Mouse (Mus musculus) forebrain, embryonic 12.5 days (tissue): ENCODE measurements around the gene Rdm1. TPM values are rescaled to one million over a fixed set of nuclear protein-coding genes. Genes with fewer than 3 reads are reported as not detected.
"Not testable (repeated sequence)": the region's sequence is repeated elsewhere in the genome, so short reads cannot be mapped to it uniquely, and the experiment has no call there.

Experiments used
- ATAC-seq: fragments of 200-750 bp; cut with Nextera tagmentation; 2 replicates; pipeline ENCODE4 v1.8.0; 2017; ENCODE audit warnings: moderate TSS enrichment; ENCODE audit not compliant: low FRiP score
- H3K27ac ChIP-seq: fragments of 300-500 bp; sonication (generic); 2 replicates; pipeline ENCODE4 v1.5.1; 2016; ENCODE audit warnings: mild to moderate bottlenecking
- H3K27me3 ChIP-seq: fragments of 300-500 bp; sonication (generic); 2 replicates; pipeline ENCODE4 v1.6.1; 2016; ENCODE audit warnings: mild to moderate bottlenecking
- H3K36me3 ChIP-seq: fragments of 300-500 bp; sonication (generic); replicated peaks from 2 replicates; pipeline ENCODE4 v1.6.1; 2016; ENCODE audit warnings: mild to moderate bottlenecking
- H3K4me1 ChIP-seq: fragments of 300-500 bp; sonication (generic); 2 replicates; pipeline ENCODE4 v1.6.1; 2016
- H3K4me2 ChIP-seq: fragments of 300-500 bp; sonication (generic); 2 replicates; pipeline ENCODE4 v1.6.1; 2016; ENCODE audit warnings: mild to moderate bottlenecking, moderate library complexity
- H3K4me3 ChIP-seq: fragments of 300-500 bp; sonication (generic); replicated peaks from 2 replicates; pipeline ENCODE4 v1.5.1; 2016; ENCODE audit warnings: mild to moderate bottlenecking
- H3K9ac ChIP-seq: fragments of 300-500 bp; sonication (generic); 2 replicates; pipeline ENCODE4 v1.6.1; 2016; ENCODE audit warnings: mild to moderate bottlenecking
- H3K9me3 ChIP-seq: fragments of 300-500 bp; sonication (generic); 2 replicates; pipeline ENCODE4 v1.6.1; 2016
- WGBS: fragments of 180-500 bp; shearing (Covaris S2); methylation state at CpG from one replicate; pipeline ENCODE4 v1.1.7; 2016; 5-methylcytosine and 5-hydroxymethylcytosine counted together
- polyA plus RNA-seq: library from polyadenylated mRNA; unstranded; fragments of >200 nt; fragmentation: Nextera tagmentation; extraction: Ambion mirVana; gene quantifications from 2 replicates; pipeline ENCODE4 v1.2.1, GENCODE M21; 2016

Rdm1 gene
- 50.9 and 58.5 TPM in 2 replicates for polyA plus RNA-seq

GRCm38 (mm10) chr11:101626995-101627856 is at the start of gene Rdm1:
Gene Rdm1 (plus strand): TSS chr11:101627195.
- under 1% methylated on average over 34 of the region's 34 CpGs for WGBS
- peak within 1 kb of the TSS; percentile 97 for H3K27ac ChIP-seq
- peaks cover 4% of the 10 kb centered on the region; the same call in 1 of the 2 replicates for H3K36me3 ChIP-seq
- H3K4me3 ChIP-seq, result peak within 1 kb of the TSS; percentile 57
- H3K4me1 ChIP-seq, result peaks cover 9% of the 10 kb centered on the region
- H3K4me2 ChIP-seq, result peak within 1 kb of the TSS; percentile 90
- H3K27me3 ChIP-seq, result no peaks in the 10 kb centered on the region
- H3K9ac ChIP-seq, result peak within 1 kb of the TSS; percentile 80
- no peaks in the 10 kb centered on the region for H3K9me3 ChIP-seq
- peak; percentile 89 for ATAC-seq

- no peak for ATAC-seq
Measured at GRCm38 (mm10) chr11:101581081-101581764, 45.8 kb upstream of the Rdm1 start.

GRCm38 (mm10) chr11:101582054-101583035 is 44.6 kb upstream of the Rdm1 start, which contains the start of gene Tmem106a:
Gene Tmem106a (plus strand): TSS chr11:101582242.
- Histone ChIP-seq H3K36me3 (peaks cover 38% of the 10 kb centered on the region), H3K4me1 (peaks cover 12% of the 10 kb centered on the region), H3K4me3 (peak within 1 kb of the TSS; percentile 38), H3K27me3 (no peaks in the 10 kb centered on the region), H3K9ac (peak within 1 kb of the TSS; percentile 44; the same call in 1 of the 2 replicates), H3K27ac (no peak within 1 kb of the TSS), H3K4me2 (peak within 1 kb of the TSS; percentile 58), H3K9me3 (no peaks in the 10 kb centered on the region)
- whole genome bisulfite sequencing, result 21% methylated on average over 30 of the region's 31 CpGs
- no peak for ATAC-seq

More at GRCm38 (mm10) chr11:101581081-101581764, 45.8 kb upstream of the Rdm1 start:
- H3K9ac ChIP-seq, result no peak overlapping the region
- H3K4me2 ChIP-seq, result no peak overlapping the region
- H3K27ac ChIP-seq, result no peak overlapping the region
- H3K36me3 ChIP-seq, result peaks cover 50% of the 10 kb centered on the region
- H3K4me3 ChIP-seq, result no peak overlapping the region
- H3K4me1 ChIP-seq, result peaks cover 12% of the 10 kb centered on the region
- no peaks in the 10 kb centered on the region for H3K9me3 ChIP-seq
- no peaks in the 10 kb centered on the region for H3K27me3 ChIP-seq
- WGBS, result 84% methylated on average over 6 of the region's 6 CpGs

GRCm38 (mm10) chr11:101583205-101583604 is 43.8 kb upstream of the Rdm1 start:
- no peak overlapping the region for H3K9ac ChIP-seq
- no peaks in the 10 kb centered on the region for H3K27me3 ChIP-seq
- ATAC-seq, result no peak
- H3K4me3 ChIP-seq, result no peak overlapping the region
- WGBS, result 91% methylated on average over 2 of the region's 2 CpGs
- H3K36me3 ChIP-seq, result peaks cover 30% of the 10 kb centered on the region
- H3K9me3 ChIP-seq, result no peaks in the 10 kb centered on the region
- H3K27ac ChIP-seq, result no peak overlapping the region
- H3K4me2 ChIP-seq, result no peak overlapping the region
- peaks cover 12% of the 10 kb centered on the region for H3K4me1 ChIP-seq

- peaks cover 12% of the 10 kb centered on the region for H3K4me1 ChIP-seq
- peaks cover 13% of the 10 kb centered on the region for H3K36me3 ChIP-seq
- WGBS, result 94% methylated on average over 1 of the region's 1 CpGs
- not testable (repeated sequence) for H3K9me3 ChIP-seq, H3K4me2 ChIP-seq, H3K27me3 ChIP-seq, ATAC-seq, H3K4me3 ChIP-seq, H3K27ac ChIP-seq, H3K9ac ChIP-seq
Measured at GRCm38 (mm10) chr11:101585031-101585430, 42.0 kb upstream of the Rdm1 start.

- Histone ChIP-seq H3K4me1 (peaks cover 12% of the 10 kb centered on the region), H3K27me3 (no peaks in the 10 kb centered on the region), H3K36me3 (peaks cover 6% of the 10 kb centered on the region; the same call in 1 of the 2 replicates), H3K27ac (no peak overlapping the region), H3K4me3 (no peak overlapping the region), H3K9ac (no peak overlapping the region), H3K4me2 (no peak overlapping the region), H3K9me3 (no peaks in the 10 kb centered on the region)
- 82% methylated on average over 4 of the region's 4 CpGs for WGBS
- no peak for ATAC-seq
Measured at GRCm38 (mm10) chr11:101585805-101586204, 41.2 kb upstream of the Rdm1 start.

GRCm38 (mm10) chr11:101587676-101588075 is 39.3 kb upstream of the Rdm1 start:
- Histone ChIP-seq H3K9me3 (no peaks in the 10 kb centered on the region), H3K27me3 (no peaks in the 10 kb centered on the region), H3K4me1 (no peaks in the 10 kb centered on the region), H3K36me3 (peaks cover 3% of the 10 kb centered on the region; the same call in 1 of the 2 replicates), H3K4me3 (no peak overlapping the region), H3K27ac (no peak overlapping the region), H3K9ac (no peak overlapping the region), H3K4me2 (no peak overlapping the region)
- WGBS, result 93% methylated on average over 10 of the region's 10 CpGs
- ATAC-seq, result no peak

- H3K4me1 ChIP-seq, result no peaks in the 10 kb centered on the region
- H3K27ac ChIP-seq, result no peak overlapping the region
- no peak overlapping the region for H3K9ac ChIP-seq
- no peak overlapping the region for H3K4me2 ChIP-seq
- H3K36me3 ChIP-seq, result no peaks in the 10 kb centered on the region
- ATAC-seq, result no peak
- no peak overlapping the region for H3K4me3 ChIP-seq
- H3K9me3 ChIP-seq, result no peaks in the 10 kb centered on the region
- H3K27me3 ChIP-seq, result no peaks in the 10 kb centered on the region
- WGBS, result 90% methylated on average over 7 of the region's 7 CpGs
Measured at GRCm38 (mm10) chr11:101588868-101589267, 38.1 kb upstream of the Rdm1 start.

GRCm38 (mm10) chr11:101589444-101589843 is 37.6 kb upstream of the Rdm1 start:
- no peak overlapping the region for H3K4me2 ChIP-seq
- no peak overlapping the region for H3K27ac ChIP-seq
- H3K4me1 ChIP-seq, result no peaks in the 10 kb centered on the region
- ATAC-seq, result no peak
- WGBS, result 27% methylated on average over 5 of the region's 5 CpGs
- no peaks in the 10 kb centered on the region for H3K9me3 ChIP-seq
- no peaks in the 10 kb centered on the region for H3K27me3 ChIP-seq
- no peaks in the 10 kb centered on the region for H3K36me3 ChIP-seq
- H3K4me3 ChIP-seq, result no peak overlapping the region
- no peak overlapping the region for H3K9ac ChIP-seq

- Histone ChIP-seq H3K4me2 (no peak overlapping the region), H3K4me1 (no peaks in the 10 kb centered on the region), H3K36me3 (no peaks in the 10 kb centered on the region), H3K27me3 (no peaks in the 10 kb centered on the region), H3K9me3 (no peaks in the 10 kb centered on the region), H3K27ac (no peak overlapping the region), H3K9ac (no peak overlapping the region), H3K4me3 (no peak overlapping the region)
- WGBS, result 77% methylated on average over 12 of the region's 12 CpGs
- no peak for ATAC-seq
Measured at GRCm38 (mm10) chr11:101589989-101590624, 36.9 kb upstream of the Rdm1 start.

- H3K36me3 ChIP-seq, result no peaks in the 10 kb centered on the region
- peaks cover 5% of the 10 kb centered on the region; the same call in 1 of the 2 replicates for H3K27me3 ChIP-seq
- WGBS, result 80% methylated on average over 6 of the region's 6 CpGs
- peak within 1 kb of the TSS; percentile 3; the same call in 1 of the 2 replicates for H3K9ac ChIP-seq
- no peaks in the 10 kb centered on the region for H3K4me1 ChIP-seq
- no peak for ATAC-seq
- no peaks in the 10 kb centered on the region for H3K9me3 ChIP-seq
- no peak within 1 kb of the TSS for H3K4me3 ChIP-seq
- no peak within 1 kb of the TSS for H3K27ac ChIP-seq
- no peak within 1 kb of the TSS for H3K4me2 ChIP-seq
Measured at GRCm38 (mm10) chr11:101599156-101599555, 27.8 kb upstream of the Rdm1 start, which contains the start of gene Gm11634. Gene Gm11634 (minus strand): TSS chr11:101599256.
